Mouse (Mus musculus): Measurements from ENCODE around the gene Padi3. TPM values are rescaled to one million over a fixed set of nuclear protein-coding genes. Genes with fewer than 3 reads are reported as not detected.

The Padi3 gene
- polyA plus RNA-seq, 1 experiment from 2014 or later = 0.59 TPM

- Histone ChIP-seq H3K36me3 (no peaks in the 10 kb centered on the region), H3K9ac (no peak overlapping the region), H3K9me3 (no peaks in the 10 kb centered on the region), H3K4me1 (peaks cover 31% of the 10 kb centered on the region), H3K4me3 (no peak overlapping the region), H3K4me2 (no peak overlapping the region), H3K27me3 (peaks cover 8% of the 10 kb centered on the region; the same call in 1 of the 2 replicates), H3K27ac (no peak overlapping the region)
- 20% methylated on average over 8 of the region's 8 CpGs for WGBS
- ATAC-seq (ENCODE audit: insufficient number of reproducible peaks, low FRiP score, low TSS enrichment, low read depth) = no peak
Measured at GRCm38 (mm10) chr4:140837879-140838278, 27.4 kb upstream of the Padi3 start.

- Histone ChIP-seq H3K4me3 (no peak overlapping the region), H3K27ac (no peak overlapping the region), H3K4me1 (peaks cover 31% of the 10 kb centered on the region), H3K4me2 (no peak overlapping the region), H3K9me3 (no peaks in the 10 kb centered on the region), H3K36me3 (no peaks in the 10 kb centered on the region), H3K27me3 (peaks cover 8% of the 10 kb centered on the region; the same call in 1 of the 2 replicates), H3K9ac (no peak overlapping the region)
- 61% methylated on average over 11 of the region's 11 CpGs for WGBS
- no peak for ATAC-seq (ENCODE audit: insufficient number of reproducible peaks, low FRiP score, low TSS enrichment, low read depth)
Measured at GRCm38 (mm10) chr4:140836208-140836866, 25.9 kb upstream of the Padi3 start.

- Histone ChIP-seq H3K27ac (no peak overlapping the region), H3K36me3 (no peaks in the 10 kb centered on the region), H3K4me2 (no peak overlapping the region), H3K4me3 (no peak overlapping the region), H3K4me1 (peaks cover 31% of the 10 kb centered on the region), H3K9me3 (no peaks in the 10 kb centered on the region), H3K27me3 (peaks cover 8% of the 10 kb centered on the region; the same call in 1 of the 2 replicates), H3K9ac (no peak overlapping the region)
- WGBS = 8% methylated on average over 10 of the region's 10 CpGs
- ATAC-seq (ENCODE audit: insufficient number of reproducible peaks, low FRiP score, low TSS enrichment, low read depth) = no peak
Measured at GRCm38 (mm10) chr4:140835682-140836081, 25.2 kb upstream of the Padi3 start.

- peaks cover 8% of the 10 kb centered on the region; the same call in 1 of the 2 replicates for H3K27me3 ChIP-seq
- no peak overlapping the region for H3K4me3 ChIP-seq
- H3K9ac ChIP-seq = no peak overlapping the region
- 68% methylated on average over 6 of the region's 6 CpGs for WGBS
- no peaks in the 10 kb centered on the region for H3K36me3 ChIP-seq
- no peak overlapping the region for H3K4me2 ChIP-seq
- peaks cover 31% of the 10 kb centered on the region for H3K4me1 ChIP-seq
- no peaks in the 10 kb centered on the region for H3K9me3 ChIP-seq
- ATAC-seq (ENCODE audit: insufficient number of reproducible peaks, low FRiP score, low TSS enrichment, low read depth) = no peak
- H3K27ac ChIP-seq = no peak overlapping the region
Measured at GRCm38 (mm10) chr4:140834327-140834934, 24.0 kb upstream of the Padi3 start.

GRCm38 (mm10) chr4:140832821-140833220, 22.4 kb upstream of the Padi3 start:
- H3K4me3 ChIP-seq = no peak overlapping the region
- WGBS = 46% methylated on average over 8 of the region's 8 CpGs
- no peak overlapping the region for H3K27ac ChIP-seq
- no peak overlapping the region for H3K9ac ChIP-seq
- no peak for ATAC-seq (ENCODE audit: insufficient number of reproducible peaks, low FRiP score, low TSS enrichment, low read depth)
- H3K27me3 ChIP-seq = peaks cover 8% of the 10 kb centered on the region; the same call in 1 of the 2 replicates
- H3K36me3 ChIP-seq = no peaks in the 10 kb centered on the region
- H3K9me3 ChIP-seq = no peaks in the 10 kb centered on the region
- peaks cover 28% of the 10 kb centered on the region for H3K4me1 ChIP-seq
- H3K4me2 ChIP-seq = no peak overlapping the region

- H3K27me3 ChIP-seq = peaks cover 8% of the 10 kb centered on the region; the same call in 1 of the 2 replicates
- peaks cover 27% of the 10 kb centered on the region for H3K4me1 ChIP-seq
- ATAC-seq (ENCODE audit: insufficient number of reproducible peaks, low FRiP score, low TSS enrichment, low read depth) = no peak
- no peaks in the 10 kb centered on the region for H3K36me3 ChIP-seq
- H3K4me3 ChIP-seq = no peak overlapping the region
- WGBS = 76% methylated on average over 4 of the region's 4 CpGs
- no peaks in the 10 kb centered on the region for H3K9me3 ChIP-seq
- H3K9ac ChIP-seq = no peak overlapping the region
- no peak overlapping the region for H3K27ac ChIP-seq
- H3K4me2 ChIP-seq = no peak overlapping the region
Measured at GRCm38 (mm10) chr4:140831808-140832207, 21.4 kb upstream of the Padi3 start.

- H3K27me3 ChIP-seq = no peaks in the 10 kb centered on the region
- 0 out of 2 replicates have a peak, but pooled peaks cover 5% of the 10 kb centered on the region for H3K9me3 ChIP-seq
- ATAC-seq (ENCODE audit: insufficient number of reproducible peaks, low FRiP score, low TSS enrichment, low read depth) = no peak
- 51% methylated on average over 3 of the region's 3 CpGs for WGBS
- no peak overlapping the region for H3K4me3 ChIP-seq
- no peak overlapping the region for H3K4me2 ChIP-seq
- H3K9ac ChIP-seq = no peak overlapping the region
- no peaks in the 10 kb centered on the region for H3K36me3 ChIP-seq
- H3K4me1 ChIP-seq = no peaks in the 10 kb centered on the region
- H3K27ac ChIP-seq = no peak overlapping the region
Measured at GRCm38 (mm10) chr4:140827237-140827636, 16.8 kb upstream of the Padi3 start.

GRCm38 (mm10) chr4:140825942-140826341, 15.5 kb upstream of the Padi3 start:
- 57% methylated on average over 11 of the region's 11 CpGs for WGBS
- Histone ChIP-seq H3K9me3 (0 out of 2 replicates have a peak, but pooled peaks cover 5% of the 10 kb centered on the region), H3K27ac (no peak overlapping the region), H3K4me1 (no peaks in the 10 kb centered on the region), H3K9ac (no peak overlapping the region), H3K27me3 (no peaks in the 10 kb centered on the region), H3K4me3 (no peak overlapping the region), H3K36me3 (no peaks in the 10 kb centered on the region), H3K4me2 (no peak overlapping the region)
- ATAC-seq (ENCODE audit: insufficient number of reproducible peaks, low FRiP score, low TSS enrichment, low read depth) = no peak

- Histone ChIP-seq H3K9me3 (0 out of 2 replicates have a peak, but pooled peaks cover 5% of the 10 kb centered on the region), H3K9ac (no peak overlapping the region), H3K27me3 (no peaks in the 10 kb centered on the region), H3K27ac (no peak overlapping the region), H3K4me1 (no peaks in the 10 kb centered on the region), H3K4me3 (no peak overlapping the region), H3K36me3 (no peaks in the 10 kb centered on the region), H3K4me2 (no peak overlapping the region)
- ATAC-seq (ENCODE audit: insufficient number of reproducible peaks, low FRiP score, low TSS enrichment, low read depth) = no peak
- 78% methylated on average over 5 of the region's 5 CpGs for WGBS
Measured at GRCm38 (mm10) chr4:140821988-140822387, 11.5 kb upstream of the Padi3 start.

- no peak overlapping the region for H3K4me3 ChIP-seq
- no peaks in the 10 kb centered on the region for H3K36me3 ChIP-seq
- H3K27ac ChIP-seq = no peak overlapping the region
- H3K27me3 ChIP-seq = no peaks in the 10 kb centered on the region
- no peak for ATAC-seq (ENCODE audit: insufficient number of reproducible peaks, low FRiP score, low TSS enrichment, low read depth)
- H3K9me3 ChIP-seq = no peaks in the 10 kb centered on the region
- H3K4me1 ChIP-seq = peaks cover 27% of the 10 kb centered on the region
- H3K9ac ChIP-seq = no peak overlapping the region
- no peak overlapping the region for H3K4me2 ChIP-seq
- WGBS = 93% methylated on average over 8 of the region's 8 CpGs
Measured at GRCm38 (mm10) chr4:140817413-140817812, 7.0 kb upstream of the Padi3 start.

- no peaks in the 10 kb centered on the region for H3K9me3 ChIP-seq
- no peak overlapping the region for H3K4me3 ChIP-seq
- no peaks in the 10 kb centered on the region for H3K36me3 ChIP-seq
- no peak overlapping the region for H3K9ac ChIP-seq
- no peaks in the 10 kb centered on the region for H3K27me3 ChIP-seq
- 35% methylated on average over 10 of the region's 10 CpGs for WGBS
- peaks cover 33% of the 10 kb centered on the region for H3K4me1 ChIP-seq
- ATAC-seq (ENCODE audit: insufficient number of reproducible peaks, low FRiP score, low TSS enrichment, low read depth) = no peak
- no peak overlapping the region for H3K4me2 ChIP-seq
- H3K27ac ChIP-seq = no peak overlapping the region
Measured at GRCm38 (mm10) chr4:140815996-140816917, 5.8 kb upstream of the Padi3 start.

GRCm38 (mm10) chr4:140815496-140815895, 5.0 kb upstream of the Padi3 start:
- 68% methylated on average over 5 of the region's 5 CpGs for whole genome bisulfite sequencing
- Histone ChIP-seq H3K4me3 (no peak overlapping the region), H3K9me3 (no peaks in the 10 kb centered on the region), H3K4me1 (peaks cover 33% of the 10 kb centered on the region), H3K4me2 (no peak overlapping the region), H3K27me3 (no peaks in the 10 kb centered on the region), H3K9ac (no peak overlapping the region), H3K36me3 (no peaks in the 10 kb centered on the region), H3K27ac (no peak overlapping the region)
- no peak for ATAC-seq (ENCODE audit: insufficient number of reproducible peaks, low FRiP score, low TSS enrichment, low read depth)

Measured in limb, embryonic 15.5 days (tissue).